Mouse (Mus musculus): ENCODE data around the gene Nup210.

GRCm38 (mm10) chr6:91047434-91047833 is 69.2 kb downstream of the Nup210 start:
- TF ChIP-seq CTCF (IDR thresholded peaks at IDR 0.05; ENCODE audit: low read depth) = no peak
- TF ChIP-seq EP300 (IDR thresholded peaks at IDR 0.05; ENCODE audit: low read depth) = no peak
